Mouse (Mus musculus) heart, postnatal 14 days (tissue): ENCODE data around the gene Atl2. TPM values are rescaled to one million over a fixed set of nuclear protein-coding genes. Genes with fewer than 3 reads are reported as not detected.

ENCODE experiments used
- DNase-seq, 2 experiments: peaks; one replicate each; pipeline ENCODE4 v3.0.0; 2021 to 2022
- intact Hi-C: fragments of 180-260 bp; cut with DNase I; formaldehyde crosslinking; loops from one replicate; pipeline ENCODE4 v1.15.1; 2025
- total RNA-seq, 2 experiments: library from RNA; stranded (reverse); gene quantifications; 2 replicates each; pipeline ENCODE4 v1.2.3; 2021

Atl2 gene
- total RNA-seq, 2 experiments from 2014 or later = 34.0 to 36.9 TPM

- intact Hi-C loops = no loop called here
- DNase-seq = no peak
These were observed 8.7 kb upstream of the Atl2 start for GRCm38 (mm10) chr17:79904593-79904992.

- intact Hi-C loops = no loop called here
These were observed 5.3 kb upstream of the Atl2 start for GRCm38 (mm10) chr17:79901207-79901606.

GRCm38 (mm10) chr17:79898156-79898746, 2.3 kb upstream of the Atl2 start:
- intact Hi-C loops = loop anchor here (10.0 kb wide), 1 partner anchor 107 kb away; no protein-coding TSS in a partner anchor

More at GRCm38 (mm10) chr17:79901207-79901606, 5.3 kb upstream of the Atl2 start:
- no peak for DNase-seq

GRCm38 (mm10) chr17:79897666-79898065, 1.7 kb upstream of the Atl2 start:
- DNase-seq = no peak
- intact Hi-C loops = loop anchor here (10.0 kb wide), 1 partner anchor 107 kb away; no protein-coding TSS in a partner anchor

More at GRCm38 (mm10) chr17:79898156-79898746, 2.3 kb upstream of the Atl2 start:
- no peak for DNase-seq

GRCm38 (mm10) chr17:79894971-79895882, 696 bp downstream of the Atl2 start:
- DNase-seq = peak; percentile 65 to 72
- intact Hi-C loops = loop anchor here (10.0 kb wide), 1 partner anchor 110 kb away; no protein-coding TSS in a partner anchor

GRCm38 (mm10) chr17:79894054-79894453, 1.9 kb downstream of the Atl2 start:
- DNase-seq = no peak
- intact Hi-C loops = loop anchor here (10.0 kb wide), 1 partner anchor 111 kb away; no protein-coding TSS in a partner anchor

GRCm38 (mm10) chr17:79891944-79892343, 4.0 kb downstream of the Atl2 start:
- intact Hi-C loops = loop anchor here (10.0 kb wide), 1 partner anchor 113 kb away; no protein-coding TSS in a partner anchor
- no peak for DNase-seq

GRCm38 (mm10) chr17:79887926-79888325, 8.0 kb downstream of the Atl2 start:
- no peak for DNase-seq
- intact Hi-C loops = no loop called here

- DNase-seq = no peak
These were observed 12.7 kb downstream of the Atl2 start for GRCm38 (mm10) chr17:79883198-79883597.

GRCm38 (mm10) chr17:79865027-79865426, 30.9 kb downstream of the Atl2 start:
- intact Hi-C loops = no loop called here
- no peak for DNase-seq

More at GRCm38 (mm10) chr17:79883198-79883597, 12.7 kb downstream of the Atl2 start:
- intact Hi-C loops = no loop called here

GRCm38 (mm10) chr17:79864503-79864902, 31.4 kb downstream of the Atl2 start:
- DNase-seq = no peak
- intact Hi-C loops = loop anchor here (5.0 kb wide), 2 partner anchors 158 to 318 kb away; no protein-coding TSS in a partner anchor

GRCm38 (mm10) chr17:79862038-79862437, 33.9 kb downstream of the Atl2 start:
- DNase-seq = peak; percentile 16 to 56
- intact Hi-C loops = loop anchor here (2.0 to 5.0 kb wide), 3 partner anchors 141 to 320 kb away; no protein-coding TSS in a partner anchor

GRCm38 (mm10) chr17:79855533-79855932, 40.4 kb downstream of the Atl2 start:
- DNase-seq = no peak
- intact Hi-C loops = no loop called here

- DNase-seq = no peak
- intact Hi-C loops = no loop called here
These were observed 47.5 kb downstream of the Atl2 start for GRCm38 (mm10) chr17:79848385-79848784.

GRCm38 (mm10) chr17:79846182-79846581, 49.7 kb downstream of the Atl2 start:
- no peak for DNase-seq
- intact Hi-C loops = no loop called here

GRCm38 (mm10) chr17:79845695-79846094, 50.2 kb downstream of the Atl2 start:
- DNase-seq = no peak
- intact Hi-C loops = no loop called here

- DNase-seq = peak; percentile 66 to 84
- intact Hi-C loops = loop anchor here (1.0 kb wide), 2 partner anchors 141 to 179 kb away; no protein-coding TSS in a partner anchor
These were observed 55.4 kb downstream of the Atl2 start for GRCm38 (mm10) chr17:79840254-79841238.

- intact Hi-C loops = no loop called here
These were observed 58.9 kb downstream of the Atl2 start for GRCm38 (mm10) chr17:79836978-79837377.

GRCm38 (mm10) chr17:79835714-79836373, 60.1 kb downstream of the Atl2 start:
- DNase-seq = no peak
- intact Hi-C loops = no loop called here

More at GRCm38 (mm10) chr17:79836978-79837377, 58.9 kb downstream of the Atl2 start:
- DNase-seq = no peak
